Mouse (Mus musculus): ENCODE data around the gene Ryr2.

DNA sequence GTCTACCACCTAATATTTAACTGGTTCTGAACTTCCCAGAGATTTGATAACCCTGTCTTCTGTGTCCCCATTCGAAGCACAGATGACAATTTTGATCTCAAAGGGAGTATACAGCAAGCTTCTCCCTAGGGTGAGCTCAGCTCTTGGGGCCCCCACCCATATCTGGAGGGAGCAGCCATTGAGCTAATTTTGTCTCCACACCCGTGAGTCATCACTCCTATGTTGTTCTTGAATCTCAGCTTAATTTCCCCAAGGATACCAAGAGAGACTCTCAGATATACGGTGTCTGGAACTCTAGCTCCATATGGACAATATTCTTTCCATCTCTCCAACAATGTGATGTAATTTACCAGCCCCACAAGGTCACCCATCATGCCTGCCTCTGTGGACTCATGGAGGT lies 66.8 kb downstream of the Ryr2 start:
- TF ChIP-seq EP300 (IDR thresholded peaks at IDR 0.05; ENCODE audit: insufficient read depth, low read depth, low read length), result no peak
- TF ChIP-seq CTCF (IDR thresholded peaks at IDR 0.05), result no peak
- no peak for TF ChIP-seq POLR2A (IDR thresholded peaks at IDR 0.05; ENCODE audit: insufficient read depth, low read depth, low read length)
